Mouse (Mus musculus) kidney, postnatal 10 days (tissue): ENCODE measurements around the gene Gemin4.

Source experiments
- DNase-seq: peaks from one replicate; pipeline ENCODE4 v3.0.0; 2021; ENCODE audit warnings: mixed read lengths

Gemin4 gene

GRCm38 (mm10) chr11:76217390-76217800, at the start of gene Gemin4, which contains the start of gene Dbil5:
TSS of gene Gemin4 (minus strand) at chr11:76217664.
TSS of gene Dbil5 (plus strand) at chr11:76217608.
- DNase-seq, result peak; percentile 99

GRCm38 (mm10) chr11:76262611-76263351, 45.3 kb upstream of the Gemin4 start:
- no peak for DNase-seq

- DNase-seq, result no peak
Observed at GRCm38 (mm10) chr11:76261224-76261623, 43.8 kb upstream of the Gemin4 start.

GRCm38 (mm10) chr11:76260208-76261050, 43.0 kb upstream of the Gemin4 start:
- no peak for DNase-seq

GRCm38 (mm10) chr11:76258511-76258910, 41.0 kb upstream of the Gemin4 start:
- DNase-seq, result no peak

- no peak for DNase-seq
Observed at GRCm38 (mm10) chr11:76257386-76257785, 39.9 kb upstream of the Gemin4 start.

GRCm38 (mm10) chr11:76256129-76256528, 38.7 kb upstream of the Gemin4 start:
- no peak for DNase-seq

GRCm38 (mm10) chr11:76255431-76256001, 38.1 kb upstream of the Gemin4 start:
- DNase-seq, result no peak

- peak; percentile 26 for DNase-seq
Observed at GRCm38 (mm10) chr11:76253918-76254264, 36.4 kb upstream of the Gemin4 start.

- peak; percentile 92 for DNase-seq
Observed at GRCm38 (mm10) chr11:76253145-76253917, 35.9 kb upstream of the Gemin4 start.

GRCm38 (mm10) chr11:76252036-76252435, 34.6 kb upstream of the Gemin4 start:
- DNase-seq, result peak; percentile 26

GRCm38 (mm10) chr11:76247239-76247638, 29.8 kb upstream of the Gemin4 start:
- no peak for DNase-seq

- DNase-seq, result no peak
Observed at GRCm38 (mm10) chr11:76246439-76246838, 29.0 kb upstream of the Gemin4 start.

- no peak for DNase-seq
Observed at GRCm38 (mm10) chr11:76243811-76244546, 26.5 kb upstream of the Gemin4 start.

- peak; percentile 96 for DNase-seq
Observed at GRCm38 (mm10) chr11:76242901-76243810, 25.7 kb upstream of the Gemin4 start, which contains the start of the genes Mrm3 and Glod4. TSS of gene Mrm3 (plus strand) at chr11:76243715. TSS of gene Glod4 (minus strand) at chr11:76243725.

- DNase-seq, result no peak
Observed at GRCm38 (mm10) chr11:76239750-76240149, 22.3 kb upstream of the Gemin4 start.

- no peak for DNase-seq
Observed at GRCm38 (mm10) chr11:76236136-76236535, 18.7 kb upstream of the Gemin4 start.

- no peak for DNase-seq
Observed at GRCm38 (mm10) chr11:76225051-76225450, 7.6 kb upstream of the Gemin4 start.

- no peak for DNase-seq
Observed at GRCm38 (mm10) chr11:76224631-76225030, 7.2 kb upstream of the Gemin4 start.

- DNase-seq, result peak; percentile 65
Observed at GRCm38 (mm10) chr11:76216681-76217389, 629 bp downstream of the Gemin4 start.
